Mouse (Mus musculus): ENCODE data around the gene Kdm2a. TPM values are rescaled to one million over a fixed set of nuclear protein-coding genes. Genes with fewer than 3 reads are reported as not detected.

Gene Kdm2a
- total and polyA plus RNA-seq, 3 experiments = 46.1 to 98.7 (median 73.9) TPM

DNA sequence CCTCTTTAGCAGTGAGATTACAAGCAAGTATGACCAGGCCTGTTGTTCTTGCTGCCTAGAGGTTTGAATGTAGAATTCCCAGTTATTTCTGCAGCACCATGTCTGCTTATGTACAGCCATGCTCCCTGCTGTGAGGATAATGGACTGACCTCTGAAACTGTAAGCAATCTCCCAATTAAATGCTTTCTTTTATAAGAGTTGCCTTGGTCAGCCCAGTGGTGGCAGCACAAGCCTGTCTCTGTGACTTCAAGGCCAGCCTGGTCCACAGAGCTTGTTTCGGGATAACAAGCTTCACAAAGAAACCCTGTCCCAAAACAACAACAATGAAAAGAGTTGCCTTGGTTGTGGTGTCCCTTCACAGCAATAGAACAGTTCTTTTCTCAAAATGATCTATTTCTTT lies 35.7 kb upstream of the Kdm2a start:
- peaks cover 29% of the 10 kb centered on the region for H3K27me3 ChIP-seq (ENCODE audit: insufficient read depth, low read length)
- H3K36me3 ChIP-seq (replicated peaks) = no peaks in the 10 kb centered on the region
- H3K4me3 ChIP-seq (ENCODE audit: low read depth, low read length) = no peak overlapping the region
- H3K9me3 ChIP-seq (replicated peaks) = no peaks in the 10 kb centered on the region
- ATAC-seq (ENCODE audit: extremely low read depth, insufficient number of reproducible peaks, low FRiP score, poor library complexity, severe bottlenecking) (no peak), DNase-seq (ENCODE audit: low spot score) (no peak)
- H3K4me1 ChIP-seq (ENCODE audit: insufficient read depth, low read depth, low read length) = peaks cover 13% of the 10 kb centered on the region
- no peak for TF ChIP-seq TAL1 (conservative IDR thresholded peaks at IDR 0.05; ENCODE audit: low read depth, low read length)
- TF ChIP-seq POLR2AphosphoS5 (IDR thresholded peaks at IDR 0.05; ENCODE audit: insufficient replicate concordance, low read depth, low read length) = no peak
- TF ChIP-seq GATA2 (IDR thresholded peaks at IDR 0.05; ENCODE audit: borderline replicate concordance, low read depth, low read length) = no peak
- TF ChIP-seq CTCF (IDR thresholded peaks at IDR 0.05; ENCODE audit: low read depth, low read length) = no peak
- TF ChIP-seq GATA1 (IDR thresholded peaks at IDR 0.05; ENCODE audit: borderline replicate concordance, low read length) = no peak

DNA sequence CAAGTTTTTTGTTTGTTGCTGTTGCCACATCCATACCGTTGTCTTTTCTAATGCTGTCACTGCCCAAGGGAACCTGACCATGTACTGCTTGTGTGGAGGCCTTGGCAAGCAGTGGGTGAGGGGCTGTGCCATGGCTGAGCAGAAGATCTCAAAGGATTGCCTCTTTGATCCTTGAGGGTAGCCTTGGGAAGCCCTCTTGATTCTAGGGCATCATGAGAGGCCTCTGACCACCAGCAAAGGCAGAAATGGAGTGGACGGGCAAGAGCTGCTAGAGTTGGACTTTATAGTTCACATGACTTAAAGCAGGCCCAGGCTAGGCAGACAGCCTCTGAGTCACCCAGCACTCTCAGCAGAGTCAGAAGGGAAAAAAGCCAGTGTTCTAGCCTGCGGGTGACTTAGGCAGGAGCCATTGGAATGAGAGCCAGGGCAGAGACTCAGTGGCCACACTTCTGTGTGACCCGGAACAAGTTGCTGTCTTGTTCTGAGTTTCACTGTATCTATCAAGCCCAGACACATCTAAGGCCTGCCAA lies 32.1 kb upstream of the Kdm2a start:
- ATAC-seq (ENCODE audit: extremely low read depth, insufficient number of reproducible peaks, low FRiP score, poor library complexity, severe bottlenecking) = no peak

DNA sequence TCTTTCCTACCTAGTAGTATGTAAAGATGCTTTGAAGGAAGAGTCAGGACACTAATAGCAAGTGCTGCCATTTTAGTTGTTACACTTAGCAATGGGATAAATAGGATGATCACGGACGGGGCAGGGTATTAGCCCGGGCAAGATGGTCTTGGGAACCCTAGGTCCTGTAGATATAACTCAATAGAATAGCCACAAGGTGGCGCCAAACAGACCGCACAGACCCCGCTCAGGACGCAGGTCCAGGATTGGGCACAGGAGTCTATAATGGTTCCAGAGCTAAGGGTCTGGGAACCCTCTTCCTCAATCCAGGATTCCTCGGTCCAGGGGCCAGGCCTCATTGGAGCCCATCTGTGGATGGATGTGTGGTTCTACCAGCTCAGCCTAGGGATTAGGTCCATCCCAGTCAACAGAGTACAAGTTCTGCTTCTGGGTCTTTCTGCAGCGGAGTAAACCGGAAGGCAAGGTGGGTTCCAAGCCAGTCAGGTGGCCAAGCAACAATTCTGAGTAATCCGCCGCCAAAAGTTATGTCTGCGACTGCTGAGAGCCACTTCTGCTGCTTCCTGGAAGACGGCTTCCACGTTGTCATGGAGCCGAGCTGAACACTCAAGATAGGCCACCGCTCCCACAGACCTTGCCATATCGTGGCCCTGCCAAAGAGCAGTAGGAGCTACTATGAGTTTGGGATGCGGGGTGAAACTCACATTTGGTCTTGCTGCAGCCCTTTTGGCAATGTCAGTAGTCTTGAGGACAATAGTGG lies 27.7 kb upstream of the Kdm2a start:
- no peaks in the 10 kb centered on the region for H3K4me1 ChIP-seq (ENCODE audit: insufficient read depth, low read depth, low read length)
- no peak for ATAC-seq (ENCODE audit: extremely low read depth, insufficient number of reproducible peaks, low FRiP score, poor library complexity, severe bottlenecking)
- H3K4me3 ChIP-seq (ENCODE audit: low read depth, low read length) = no peak overlapping the region
- TF ChIP-seq CTCF (IDR thresholded peaks at IDR 0.05; ENCODE audit: low read depth, low read length) (no peak), TAL1 (conservative IDR thresholded peaks at IDR 0.05; ENCODE audit: low read depth, low read length) (no peak), POLR2AphosphoS5 (IDR thresholded peaks at IDR 0.05; ENCODE audit: insufficient replicate concordance, low read depth, low read length) (no peak), GATA1 (IDR thresholded peaks at IDR 0.05; ENCODE audit: borderline replicate concordance, low read length) (no peak), GATA2 (IDR thresholded peaks at IDR 0.05; ENCODE audit: borderline replicate concordance, low read depth, low read length) (no peak)
- H3K27me3 ChIP-seq (ENCODE audit: insufficient read depth, low read length) = peaks cover 27% of the 10 kb centered on the region
- H3K9me3 ChIP-seq (replicated peaks) = no peaks in the 10 kb centered on the region
- DNase-seq (ENCODE audit: low spot score) = no peak
- H3K36me3 ChIP-seq (replicated peaks) = no peaks in the 10 kb centered on the region

More for the DNA sequence above, 32.1 kb upstream of the Kdm2a start:
- Histone ChIP-seq H3K36me3 (replicated peaks) (no peaks in the 10 kb centered on the region), H3K4me1 (ENCODE audit: insufficient read depth, low read depth, low read length) (no peaks in the 10 kb centered on the region; the same call in 1 of the 2 replicates), H3K4me3 (ENCODE audit: low read depth, low read length) (no peak overlapping the region), H3K27me3 (ENCODE audit: insufficient read depth, low read length) (peaks cover 27% of the 10 kb centered on the region), H3K9me3 (replicated peaks) (no peaks in the 10 kb centered on the region)
- DNase-seq (ENCODE audit: low spot score) = no peak
- TF ChIP-seq GATA2 (IDR thresholded peaks at IDR 0.05; ENCODE audit: borderline replicate concordance, low read depth, low read length) (no peak), TAL1 (conservative IDR thresholded peaks at IDR 0.05; ENCODE audit: low read depth, low read length) (no peak), CTCF (IDR thresholded peaks at IDR 0.05; ENCODE audit: low read depth, low read length) (no peak), POLR2AphosphoS5 (IDR thresholded peaks at IDR 0.05; ENCODE audit: insufficient replicate concordance, low read depth, low read length) (no peak), GATA1 (IDR thresholded peaks at IDR 0.05; ENCODE audit: borderline replicate concordance, low read length) (no peak)

DNA sequence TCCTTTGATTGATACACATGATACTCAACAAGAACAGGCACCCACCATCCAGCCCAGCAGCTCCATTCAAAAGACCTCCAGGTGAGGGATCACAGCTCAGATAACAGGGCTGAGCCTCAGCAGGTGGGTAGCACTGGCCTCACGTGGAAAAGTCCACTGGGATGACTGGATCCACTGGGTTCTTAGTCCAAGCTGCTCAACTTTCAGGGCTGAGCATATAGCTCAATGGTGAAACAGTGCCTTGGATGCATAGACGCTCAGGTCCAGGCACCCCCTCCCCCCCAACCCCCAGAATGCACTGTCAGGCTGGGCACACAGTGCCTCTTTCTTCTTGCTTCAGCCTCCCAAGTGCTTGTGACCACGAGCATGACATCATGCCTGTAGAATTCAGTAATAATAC lies 24.9 kb upstream of the Kdm2a start:
- ATAC-seq (ENCODE audit: extremely low read depth, insufficient number of reproducible peaks, low FRiP score, poor library complexity, severe bottlenecking) = no peak
- Histone ChIP-seq H3K4me3 (ENCODE audit: low read depth, low read length) (no peak overlapping the region), H3K9me3 (replicated peaks) (no peaks in the 10 kb centered on the region), H3K4me1 (ENCODE audit: insufficient read depth, low read depth, low read length) (no peaks in the 10 kb centered on the region), H3K36me3 (replicated peaks) (no peaks in the 10 kb centered on the region), H3K27me3 (ENCODE audit: insufficient read depth, low read length) (peaks cover 25% of the 10 kb centered on the region)
- TF ChIP-seq POLR2AphosphoS5 (IDR thresholded peaks at IDR 0.05; ENCODE audit: insufficient replicate concordance, low read depth, low read length) (no peak), GATA2 (IDR thresholded peaks at IDR 0.05; ENCODE audit: borderline replicate concordance, low read depth, low read length) (no peak), GATA1 (IDR thresholded peaks at IDR 0.05; ENCODE audit: borderline replicate concordance, low read length) (no peak), TAL1 (conservative IDR thresholded peaks at IDR 0.05; ENCODE audit: low read depth, low read length) (no peak), CTCF (IDR thresholded peaks at IDR 0.05; ENCODE audit: low read depth, low read length) (no peak)
- DNase-seq (ENCODE audit: low spot score) = no peak

DNA sequence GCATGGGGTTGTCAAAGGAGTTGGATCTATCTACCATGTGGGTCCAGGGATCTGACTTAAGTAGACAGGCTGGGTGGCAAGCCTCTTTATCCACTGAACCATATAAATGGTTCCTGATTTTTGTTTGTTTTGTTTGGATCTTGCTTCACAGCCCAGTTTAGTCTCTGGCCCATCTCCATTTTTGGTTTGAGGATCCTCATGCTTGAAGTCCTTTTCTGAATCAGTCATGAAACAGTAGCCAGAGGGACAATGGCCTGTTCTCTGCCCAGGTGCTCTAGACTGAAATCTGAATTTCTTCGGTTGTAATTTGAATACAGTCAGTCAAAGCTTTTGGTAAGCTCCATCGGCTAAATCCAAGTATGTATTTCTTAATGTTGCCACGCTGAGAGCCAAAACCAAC lies 24.5 kb upstream of the Kdm2a start:
- no peaks in the 10 kb centered on the region for H3K9me3 ChIP-seq (replicated peaks)
- no peak overlapping the region for H3K4me3 ChIP-seq (ENCODE audit: low read depth, low read length)
- DNase-seq (ENCODE audit: low spot score) (no peak), ATAC-seq (ENCODE audit: extremely low read depth, insufficient number of reproducible peaks, low FRiP score, poor library complexity, severe bottlenecking) (no peak)
- no peaks in the 10 kb centered on the region for H3K36me3 ChIP-seq (replicated peaks)
- no peaks in the 10 kb centered on the region for H3K4me1 ChIP-seq (ENCODE audit: insufficient read depth, low read depth, low read length)
- H3K27me3 ChIP-seq (ENCODE audit: insufficient read depth, low read length) = peaks cover 28% of the 10 kb centered on the region
- no peak for TF ChIP-seq TAL1 (conservative IDR thresholded peaks at IDR 0.05; ENCODE audit: low read depth, low read length)
- TF ChIP-seq GATA2 (IDR thresholded peaks at IDR 0.05; ENCODE audit: borderline replicate concordance, low read depth, low read length) = no peak
- no peak for TF ChIP-seq GATA1 (IDR thresholded peaks at IDR 0.05; ENCODE audit: borderline replicate concordance, low read length)
- TF ChIP-seq CTCF (IDR thresholded peaks at IDR 0.05; ENCODE audit: low read depth, low read length) = no peak
- no peak for TF ChIP-seq POLR2AphosphoS5 (IDR thresholded peaks at IDR 0.05; ENCODE audit: insufficient replicate concordance, low read depth, low read length)

DNA sequence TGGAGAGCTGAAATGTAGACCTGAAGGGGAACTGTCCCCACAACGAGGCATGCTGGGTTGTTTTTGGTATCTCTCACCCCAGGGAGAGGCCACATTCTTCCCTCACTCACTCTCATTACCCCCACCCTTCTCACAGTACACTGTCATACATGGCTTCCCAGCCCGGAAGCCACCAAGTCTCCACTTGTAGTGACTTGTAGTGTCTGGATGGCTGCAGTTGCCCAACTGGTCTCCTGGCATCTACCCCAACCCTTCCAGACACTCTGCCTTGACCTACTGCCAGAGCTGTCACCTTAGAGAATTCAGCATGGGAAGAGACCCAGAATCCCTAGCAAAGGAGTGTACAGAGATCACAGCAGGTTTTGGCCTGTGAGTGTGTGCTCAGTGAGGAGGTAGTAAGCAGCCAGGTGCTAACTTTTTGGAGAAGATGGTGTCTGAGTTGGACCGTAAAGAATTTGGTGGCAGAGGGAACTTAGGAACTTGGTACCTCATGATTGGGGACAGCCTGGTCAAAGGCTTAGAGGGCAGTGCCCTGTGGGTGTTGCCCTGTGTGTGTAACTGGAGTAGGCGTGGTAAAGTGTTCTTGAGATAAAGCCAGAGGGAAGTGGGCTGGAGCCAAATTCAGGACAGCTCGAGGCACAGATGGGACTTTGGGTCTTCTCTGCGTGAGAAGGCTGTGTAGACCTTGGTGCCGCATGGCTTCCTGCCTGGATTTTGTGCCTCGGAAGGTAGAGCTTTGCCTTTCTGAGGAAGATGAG lies 22.2 kb upstream of the Kdm2a start:
- Histone ChIP-seq H3K4me3 (ENCODE audit: low read depth, low read length) (no peak overlapping the region), H3K4me1 (ENCODE audit: insufficient read depth, low read depth, low read length) (no peaks in the 10 kb centered on the region), H3K9me3 (replicated peaks) (no peaks in the 10 kb centered on the region), H3K27me3 (ENCODE audit: insufficient read depth, low read length) (peaks cover 27% of the 10 kb centered on the region), H3K36me3 (replicated peaks) (no peaks in the 10 kb centered on the region)
- DNase-seq (ENCODE audit: low spot score) = no peak
- TF ChIP-seq POLR2AphosphoS5 (IDR thresholded peaks at IDR 0.05; ENCODE audit: insufficient replicate concordance, low read depth, low read length) = no peak
- ATAC-seq (ENCODE audit: extremely low read depth, insufficient number of reproducible peaks, low FRiP score, poor library complexity, severe bottlenecking) = no peak
